Mouse (Mus musculus): ENCODE data around the gene Fbxw10. TPM values are rescaled to one million over a fixed set of nuclear protein-coding genes. Genes with fewer than 3 reads are reported as not detected.
A peak's percentile ranks its signal among the peaks of the same experiment; 100 is the strongest.

Gene Fbxw10
- total and polyA plus RNA-seq, 3 experiments: not detected

- peak; percentile 83 for TF ChIP-seq SMC3 (IDR thresholded peaks at IDR 0.05; ENCODE audit: low read depth, low read length)
- TF ChIP-seq RAD21 (IDR thresholded peaks at IDR 0.05; ENCODE audit: low read depth, low read length): peak; percentile 39
- no peak for TF ChIP-seq TAL1 (IDR thresholded peaks at IDR 0.05; ENCODE audit: low read length)
- TF ChIP-seq CHD1 (IDR thresholded peaks at IDR 0.05; ENCODE audit: low read depth, low read length): no peak
- TF ChIP-seq TCF12 (IDR thresholded peaks at IDR 0.05; ENCODE audit: low read depth, low read length): peak; percentile 47; the same call in 1 of the 2 replicates
- no peak for TF ChIP-seq JUND (IDR thresholded peaks at IDR 0.05; ENCODE audit: low read depth, low read length)
- TF ChIP-seq ZNF384 (IDR thresholded peaks at IDR 0.05; ENCODE audit: low read depth, low read length): no peak
- no peak for TF ChIP-seq NELFE (IDR thresholded peaks at IDR 0.05; ENCODE audit: low read depth, low read length)
- peak; percentile 38 to 67 (median 43) for TF ChIP-seq CTCF (IDR thresholded peaks at IDR 0.05 in 2 of 3, conservative IDR thresholded peaks at IDR 0.05 in 1 of 3; ENCODE audit: control insufficient read depth in 1 of 3, insufficient read depth in 1 of 3, low read depth in 2 of 3, low read length in 3 of 3, poor library complexity in 1 of 3, severe bottlenecking in 1 of 3)
- no peak for TF ChIP-seq ETS1 (IDR thresholded peaks at IDR 0.05; ENCODE audit: low read depth, low read length)
Measured at GRCm38 (mm10) chr11:62909720-62910306, 62.9 kb downstream of the Fbxw10 start (continued).

- Histone ChIP-seq H3K36me3 (ENCODE audit: control insufficient read depth in 1 of 2, insufficient read depth in 2 of 2, low read length in 2 of 2) (0 out of 4 replicates have a peak, but pooled peaks cover 0 to 2% of the 10 kb centered on the region in 2 experiments), H3K4me1 (ENCODE audit: control insufficient read depth in 1 of 2, insufficient read depth in 2 of 2, low read length in 2 of 2) (no peaks in the 10 kb centered on the region), H3K79me2 (ENCODE audit: control insufficient read depth, insufficient read depth, low read length, poor library complexity) (no peaks in the 10 kb centered on the region), H3K27me3 (ENCODE audit: control insufficient read depth in 1 of 2, insufficient read depth in 2 of 2, low read length in 2 of 2) (no peaks in the 10 kb centered on the region), H3K9ac (ENCODE audit: control insufficient read depth, low read depth, low read length, poor library complexity, severe bottlenecking) (no peak overlapping the region), H3K9me3 (replicated peaks; ENCODE audit: insufficient read depth, low read length) (no peaks in the 10 kb centered on the region), H3K4me3 (ENCODE audit: control insufficient read depth in 1 of 2, insufficient read depth in 1 of 2, low read depth in 2 of 2, low read length in 2 of 2) (no peak overlapping the region), H3K27ac (ENCODE audit: control insufficient read depth, low read depth, low read length) (no peak overlapping the region)
- DNase-seq (ENCODE audit: low read depth, low spot score): no peak
- TF ChIP-seq CTCF (IDR thresholded peaks at IDR 0.05 in 2 of 3, conservative IDR thresholded peaks at IDR 0.05 in 1 of 3; ENCODE audit: control insufficient read depth in 1 of 3, insufficient read depth in 1 of 3, low read depth in 2 of 3, low read length in 3 of 3, poor library complexity in 1 of 3, severe bottlenecking in 1 of 3): no peak
- no peak for TF ChIP-seq HCFC1 (IDR thresholded peaks at IDR 0.05; ENCODE audit: low read depth, low read length)
- TF ChIP-seq RCOR1 (IDR thresholded peaks at IDR 0.05; ENCODE audit: low read depth, low read length): no peak
- TF ChIP-seq MYC (IDR thresholded peaks at IDR 0.05; ENCODE audit: low read depth, low read length): no peak
- TF ChIP-seq MAZ (IDR thresholded peaks at IDR 0.05; ENCODE audit: low read depth, low read length): no peak
- TF ChIP-seq GATA1 (IDR thresholded peaks at IDR 0.05; ENCODE audit: low read depth, low read length): no peak
- TF ChIP-seq SIN3A (IDR thresholded peaks at IDR 0.05; ENCODE audit: low read length): no peak
- TF ChIP-seq CHD2 (IDR thresholded peaks at IDR 0.05; ENCODE audit: low read length): no peak
- TF ChIP-seq MAFK (IDR thresholded peaks at IDR 0.05; ENCODE audit: borderline replicate concordance, low read depth, low read length): no peak
- TF ChIP-seq MXI1 (IDR thresholded peaks at IDR 0.05; ENCODE audit: low read depth, low read length): no peak
- TF ChIP-seq TAL1 (IDR thresholded peaks at IDR 0.05; ENCODE audit: low read length): no peak
- TF ChIP-seq RAD21 (IDR thresholded peaks at IDR 0.05; ENCODE audit: low read depth, low read length): no peak
- TF ChIP-seq NRF1 (IDR thresholded peaks at IDR 0.05; ENCODE audit: insufficient read depth, low read depth, low read length, poor library complexity, severe bottlenecking): no peak
Measured at GRCm38 (mm10) chr11:62911362-62911761, 64.5 kb downstream of the Fbxw10 start.

All from MEL (cell line).